Mouse (Mus musculus): ENCODE data around the gene Kcnj1. TPM values are rescaled to one million over a fixed set of nuclear protein-coding genes. Genes with fewer than 3 reads are reported as not detected.

The Kcnj1 gene
- polyA plus RNA-seq, 1 experiment: not detected

DNA sequence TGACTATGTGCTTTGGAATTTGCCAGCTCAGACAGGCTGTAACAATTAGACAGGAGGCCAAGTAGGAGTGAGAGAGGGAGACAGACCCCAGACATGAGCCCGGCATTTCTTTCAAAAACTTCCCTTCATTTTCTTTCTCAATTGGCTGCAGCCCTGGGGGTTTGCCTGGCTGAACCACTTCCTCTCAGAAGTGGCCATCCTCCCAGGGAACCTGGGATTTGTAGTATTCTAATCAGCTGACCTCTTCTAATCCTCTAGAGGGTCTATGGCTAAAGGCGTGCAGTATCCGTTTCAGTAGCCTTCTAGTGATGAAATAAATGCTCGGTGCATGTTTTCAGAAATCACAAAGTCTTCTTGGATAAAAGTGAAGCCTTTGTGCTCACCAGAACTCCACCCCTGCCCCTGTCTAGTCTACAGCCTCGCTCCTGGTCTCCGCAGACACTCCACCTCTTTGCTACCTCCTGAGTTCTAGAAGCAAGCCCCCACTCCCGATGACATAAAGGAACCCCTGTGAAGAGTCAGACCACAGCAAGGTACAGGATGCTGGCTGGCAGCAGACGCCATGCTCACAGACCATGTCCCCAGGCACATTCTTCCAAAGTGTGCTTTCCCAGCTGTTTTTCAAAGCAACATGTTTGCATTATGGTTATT lies 45.3 kb downstream of the Kcnj1 start:
- H3K4me1 ChIP-seq (ENCODE audit: control insufficient read depth, insufficient read depth, insufficient read length, low read length): no peaks in the 10 kb centered on the region
- no peak overlapping the region for H3K27ac ChIP-seq (ENCODE audit: insufficient read depth, low read depth, low read length)
- H3K4me3 ChIP-seq (ENCODE audit: low read depth, low read length): no peak overlapping the region
- WGBS: 54% methylated on average over 8 of the region's 8 CpGs
- TF ChIP-seq CTCF (IDR thresholded peaks at IDR 0.05; ENCODE audit: extremely low read depth, insufficient read length, insufficient replicate concordance, low read depth, low read length): no peak
- TF ChIP-seq POLR2A (IDR thresholded peaks at IDR 0.05; ENCODE audit: low read depth, low read length): no peak
- H3K36me3 ChIP-seq (ENCODE audit: control insufficient read depth, insufficient read depth, low read length): no peaks in the 10 kb centered on the region
- H3K27me3 ChIP-seq (ENCODE audit: control insufficient read depth, insufficient read depth, low read length): no peaks in the 10 kb centered on the region

DNA sequence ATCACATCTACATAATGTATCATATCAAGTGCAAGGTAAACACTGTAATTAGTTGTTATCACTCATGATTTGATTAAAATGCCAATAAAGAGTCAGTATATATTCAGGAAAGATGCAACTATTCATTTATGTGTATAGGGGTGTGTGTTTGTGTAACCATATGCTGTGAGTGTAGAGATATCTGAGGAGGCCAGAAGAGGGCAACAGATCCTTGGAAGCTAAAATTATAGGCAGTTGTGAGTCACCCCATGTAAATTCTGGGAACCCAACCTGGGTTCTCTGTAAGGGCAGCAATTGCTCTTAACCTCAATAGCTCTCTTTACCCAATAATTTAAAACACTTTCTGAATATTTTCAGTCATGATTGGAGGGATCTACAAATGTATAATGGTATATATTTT lies 48.4 kb downstream of the Kcnj1 start:
- no peaks in the 10 kb centered on the region for H3K27me3 ChIP-seq (ENCODE audit: control insufficient read depth, insufficient read depth, low read length)
- peaks cover 7% of the 10 kb centered on the region; the same call in 1 of the 2 replicates for H3K36me3 ChIP-seq (ENCODE audit: control insufficient read depth, insufficient read depth, low read length)
- TF ChIP-seq CTCF (IDR thresholded peaks at IDR 0.05; ENCODE audit: extremely low read depth, insufficient read length, insufficient replicate concordance, low read depth, low read length): no peak
- H3K4me1 ChIP-seq (ENCODE audit: control insufficient read depth, insufficient read depth, insufficient read length, low read length): no peaks in the 10 kb centered on the region
- H3K27ac ChIP-seq (ENCODE audit: insufficient read depth, low read depth, low read length): no peak overlapping the region
- H3K4me3 ChIP-seq (ENCODE audit: low read depth, low read length): no peak overlapping the region

DNA sequence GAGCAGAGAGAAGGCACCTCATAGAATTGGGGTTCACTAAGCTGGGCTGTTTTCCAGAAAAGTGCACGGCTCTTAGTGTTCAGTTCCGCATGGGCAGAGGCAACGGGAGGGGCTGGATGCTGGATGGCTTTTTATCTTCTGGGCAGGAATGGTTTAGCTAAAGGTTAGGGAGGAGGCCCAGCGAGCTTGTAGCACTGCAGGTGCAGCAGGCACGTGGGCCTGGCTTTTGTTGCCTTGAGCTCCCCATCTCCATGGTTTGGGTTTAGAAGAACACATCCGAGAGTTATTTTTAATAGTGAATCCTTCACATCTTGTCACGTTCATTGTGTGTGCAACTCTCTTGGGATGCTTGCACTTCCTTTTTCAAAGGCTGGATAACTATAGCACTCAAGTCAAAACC lies 53.0 kb downstream of the Kcnj1 start:
- H3K4me1 ChIP-seq (ENCODE audit: control insufficient read depth, insufficient read depth, insufficient read length, low read length): no peaks in the 10 kb centered on the region
- TF ChIP-seq CTCF (IDR thresholded peaks at IDR 0.05; ENCODE audit: extremely low read depth, insufficient read length, insufficient replicate concordance, low read depth, low read length) (no peak), POLR2A (IDR thresholded peaks at IDR 0.05; ENCODE audit: low read depth, low read length) (no peak)
- WGBS: 74% methylated on average over 7 of the region's 7 CpGs
- H3K4me3 ChIP-seq (ENCODE audit: low read depth, low read length): no peak overlapping the region
- H3K36me3 ChIP-seq (ENCODE audit: control insufficient read depth, insufficient read depth, low read length): peaks cover 8% of the 10 kb centered on the region; the same call in 1 of the 2 replicates
- H3K27ac ChIP-seq (ENCODE audit: insufficient read depth, low read depth, low read length): no peak overlapping the region
- no peaks in the 10 kb centered on the region for H3K27me3 ChIP-seq (ENCODE audit: control insufficient read depth, insufficient read depth, low read length)

DNA sequence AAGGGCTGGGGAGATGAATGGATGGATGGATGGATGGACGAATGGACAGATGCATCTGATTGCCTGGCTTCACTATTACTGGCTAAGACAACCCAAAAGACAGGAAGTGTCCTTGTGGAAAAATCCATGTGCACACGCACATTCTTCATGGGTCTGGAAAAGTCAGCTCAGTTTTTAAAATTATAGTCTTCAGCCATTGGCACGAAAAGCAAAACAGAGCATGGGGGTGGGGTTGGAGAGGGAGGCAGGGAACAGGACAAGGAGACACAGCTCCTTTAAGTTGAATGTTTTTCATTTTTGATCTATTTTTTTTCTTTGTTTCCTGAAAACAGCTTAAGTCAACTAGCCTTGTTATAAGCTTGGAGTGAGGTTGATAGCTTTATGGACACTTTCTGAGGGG lies 58.8 kb downstream of the Kcnj1 start:
- TF ChIP-seq CTCF (IDR thresholded peaks at IDR 0.05; ENCODE audit: extremely low read depth, insufficient read length, insufficient replicate concordance, low read depth, low read length): no peak
- TF ChIP-seq POLR2A (IDR thresholded peaks at IDR 0.05; ENCODE audit: low read depth, low read length): no peak
- no peaks in the 10 kb centered on the region; the same call in 1 of the 2 replicates for H3K36me3 ChIP-seq (ENCODE audit: control insufficient read depth, insufficient read depth, low read length)
- H3K27ac ChIP-seq (ENCODE audit: insufficient read depth, low read depth, low read length): no peak overlapping the region
- 74% methylated on average over 3 of the region's 3 CpGs for WGBS
- no peaks in the 10 kb centered on the region for H3K4me1 ChIP-seq (ENCODE audit: control insufficient read depth, insufficient read depth, insufficient read length, low read length)
- no peaks in the 10 kb centered on the region for H3K27me3 ChIP-seq (ENCODE audit: control insufficient read depth, insufficient read depth, low read length)
- no peak overlapping the region for H3K4me3 ChIP-seq (ENCODE audit: low read depth, low read length)

DNA sequence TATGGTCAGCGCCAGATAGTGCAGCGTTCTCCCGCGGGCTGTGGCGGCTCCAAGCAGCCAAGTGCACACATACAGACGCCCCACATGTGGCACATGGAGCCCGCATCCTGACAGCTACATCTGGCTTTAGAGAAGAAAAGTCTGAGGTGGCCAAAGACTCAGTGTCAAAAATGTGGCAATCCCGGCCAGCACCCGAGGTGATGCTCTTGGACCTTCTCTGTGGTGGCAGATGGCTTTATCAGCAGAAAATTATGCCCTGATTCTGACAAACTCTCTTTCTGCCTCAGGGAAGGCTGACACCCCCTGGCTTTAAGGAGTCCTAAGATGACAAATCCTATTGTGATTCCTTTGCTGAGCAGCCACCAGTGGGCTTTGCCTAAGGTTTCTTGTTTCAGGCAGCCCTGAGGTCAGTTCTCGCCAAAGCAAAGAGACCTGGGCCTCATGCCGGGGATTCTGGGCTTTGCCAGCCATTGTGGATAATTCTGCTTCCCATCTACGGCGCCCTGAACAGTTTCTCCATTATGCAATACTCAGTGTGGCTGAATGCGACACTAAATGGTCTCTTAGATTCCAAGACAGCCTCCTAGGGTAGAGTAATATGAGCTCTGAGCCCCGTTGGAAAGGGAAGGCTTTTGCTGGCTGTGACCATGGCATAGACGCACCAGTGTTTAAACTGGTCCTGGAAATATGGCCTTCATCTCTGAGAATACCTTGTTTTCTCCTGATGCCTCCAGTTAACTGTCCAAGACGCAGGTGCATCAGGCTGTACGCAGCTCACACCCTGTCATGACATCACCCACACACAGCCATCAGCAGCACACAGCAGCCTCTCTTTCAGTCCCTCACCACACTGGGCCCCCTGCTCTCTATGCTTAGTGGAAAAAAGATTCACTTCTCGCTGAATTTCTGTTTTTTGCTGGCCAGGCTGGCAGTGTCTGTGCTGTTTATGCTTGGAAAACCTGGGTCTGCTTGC lies 62.2 kb downstream of the Kcnj1 start:
- H3K4me3 ChIP-seq (ENCODE audit: low read depth, low read length): no peak overlapping the region
- no peak for TF ChIP-seq POLR2A (IDR thresholded peaks at IDR 0.05; ENCODE audit: low read depth, low read length)
- no peak for TF ChIP-seq CTCF (IDR thresholded peaks at IDR 0.05; ENCODE audit: extremely low read depth, insufficient read length, insufficient replicate concordance, low read depth, low read length)
- H3K27ac ChIP-seq (ENCODE audit: insufficient read depth, low read depth, low read length): no peak overlapping the region
- 79% methylated on average over 19 of the region's 19 CpGs for WGBS
- no peaks in the 10 kb centered on the region for H3K27me3 ChIP-seq (ENCODE audit: control insufficient read depth, insufficient read depth, low read length)
- H3K4me1 ChIP-seq (ENCODE audit: control insufficient read depth, insufficient read depth, insufficient read length, low read length): no peaks in the 10 kb centered on the region
- no peaks in the 10 kb centered on the region for H3K36me3 ChIP-seq (ENCODE audit: control insufficient read depth, insufficient read depth, low read length)

DNA sequence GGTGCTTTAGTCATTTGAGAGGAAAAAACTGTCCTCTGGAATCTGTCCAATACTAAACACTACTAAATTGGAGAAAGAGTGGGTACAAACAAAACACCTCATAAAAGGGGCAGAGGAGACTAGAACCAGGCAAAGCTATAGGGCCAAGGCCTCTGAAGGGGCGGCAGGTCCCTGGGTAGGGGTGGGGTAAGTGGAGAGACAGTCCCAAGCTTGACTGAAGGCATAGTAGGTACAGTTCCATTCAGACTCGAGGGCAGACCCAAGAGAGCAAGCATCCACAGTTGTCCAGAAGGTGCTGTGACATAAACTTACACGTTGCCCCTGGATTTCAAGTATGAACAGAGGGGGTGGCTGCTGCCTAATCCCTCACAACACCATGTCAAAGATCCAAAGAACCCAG lies 70.8 kb downstream of the Kcnj1 start:
- no peak overlapping the region for H3K4me3 ChIP-seq (ENCODE audit: low read depth, low read length)
- no peaks in the 10 kb centered on the region for H3K27me3 ChIP-seq (ENCODE audit: control insufficient read depth, insufficient read depth, low read length)
- TF ChIP-seq POLR2A (IDR thresholded peaks at IDR 0.05; ENCODE audit: low read depth, low read length): no peak
- TF ChIP-seq CTCF (IDR thresholded peaks at IDR 0.05; ENCODE audit: extremely low read depth, insufficient read length, insufficient replicate concordance, low read depth, low read length): no peak
- WGBS: 67% methylated on average over 3 of the region's 3 CpGs
- H3K4me1 ChIP-seq (ENCODE audit: control insufficient read depth, insufficient read depth, insufficient read length, low read length): no peaks in the 10 kb centered on the region
- no peaks in the 10 kb centered on the region for H3K36me3 ChIP-seq (ENCODE audit: control insufficient read depth, insufficient read depth, low read length)
- no peak overlapping the region for H3K27ac ChIP-seq (ENCODE audit: insufficient read depth, low read depth, low read length)

DNA sequence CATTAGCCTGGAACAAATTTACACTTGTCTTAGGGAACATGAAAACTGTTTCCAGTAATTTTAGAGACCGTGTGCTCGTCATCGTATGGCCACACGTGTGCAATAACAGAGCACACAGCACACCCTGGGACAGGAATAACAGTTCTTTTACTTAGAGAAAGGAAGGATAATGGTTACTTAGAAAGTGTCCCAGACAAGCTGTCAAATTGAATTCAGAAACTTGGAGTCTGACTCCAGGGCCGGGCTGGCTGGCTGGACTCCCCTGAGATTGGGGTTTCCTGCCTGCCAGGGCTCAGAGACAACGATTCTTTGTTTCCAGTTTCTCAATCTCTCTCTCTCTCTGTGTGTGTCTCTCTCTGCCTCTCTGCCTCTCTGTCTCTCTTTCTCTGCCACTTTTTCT lies 71.5 kb downstream of the Kcnj1 start:
- WGBS: 69% methylated on average over 6 of the region's 6 CpGs

More for the DNA sequence above, 71.5 kb downstream of the Kcnj1 start:
- no peaks in the 10 kb centered on the region for H3K27me3 ChIP-seq (ENCODE audit: control insufficient read depth, insufficient read depth, low read length)
- H3K27ac ChIP-seq (ENCODE audit: insufficient read depth, low read depth, low read length): no peak overlapping the region
- TF ChIP-seq CTCF (IDR thresholded peaks at IDR 0.05; ENCODE audit: extremely low read depth, insufficient read length, insufficient replicate concordance, low read depth, low read length) (no peak), POLR2A (IDR thresholded peaks at IDR 0.05; ENCODE audit: low read depth, low read length) (no peak)
- H3K4me3 ChIP-seq (ENCODE audit: low read depth, low read length): no peak overlapping the region
- H3K4me1 ChIP-seq (ENCODE audit: control insufficient read depth, insufficient read depth, insufficient read length, low read length): no peaks in the 10 kb centered on the region
- H3K36me3 ChIP-seq (ENCODE audit: control insufficient read depth, insufficient read depth, low read length): no peaks in the 10 kb centered on the region

Measured in small intestine, adult 2 months (tissue).